Mouse (Mus musculus) thymus, postnatal 10 days (tissue): ENCODE results near the gene Fkbp6.
A peak's percentile ranks its signal among the peaks of the same experiment; 100 is the strongest.

ENCODE experiments used
- DNase-seq, 2 experiments: peaks; one replicate each; pipeline ENCODE4 v3.0.0; 2021; ENCODE audit warnings: low spot score in 2 of 2

Gene Fkbp6

GRCm38 (mm10) chr5:135351606-135352005 lies 1.8 kb upstream of the Fkbp6 start:
- no peak for DNase-seq

GRCm38 (mm10) chr5:135347511-135348011 lies 2.3 kb downstream of the Fkbp6 start:
- DNase-seq: no peak

GRCm38 (mm10) chr5:135346430-135346829 lies 3.4 kb downstream of the Fkbp6 start:
- DNase-seq: no peak

- DNase-seq: no peak
Observed at GRCm38 (mm10) chr5:135345989-135346388, 3.9 kb downstream of the Fkbp6 start.

- DNase-seq: no peak
Observed at GRCm38 (mm10) chr5:135337575-135337974, 12.3 kb downstream of the Fkbp6 start.

- DNase-seq: no peak
Observed at GRCm38 (mm10) chr5:135331161-135331560, 18.7 kb downstream of the Fkbp6 start.

- DNase-seq: no peak
Observed at GRCm38 (mm10) chr5:135330201-135330600, 19.6 kb downstream of the Fkbp6 start.

- no peak for DNase-seq
Observed at GRCm38 (mm10) chr5:135329471-135329870, 20.4 kb downstream of the Fkbp6 start.

- DNase-seq: no peak
Observed at GRCm38 (mm10) chr5:135326121-135326659, 23.7 kb downstream of the Fkbp6 start.

GRCm38 (mm10) chr5:135322197-135322596 lies 27.6 kb downstream of the Fkbp6 start:
- DNase-seq: no peak

- DNase-seq: no peak
Observed at GRCm38 (mm10) chr5:135319856-135320255, 30.0 kb downstream of the Fkbp6 start.

GRCm38 (mm10) chr5:135316177-135316576 lies 33.7 kb downstream of the Fkbp6 start:
- no peak for DNase-seq

- DNase-seq: no peak
Observed at GRCm38 (mm10) chr5:135306321-135306965, 43.4 kb downstream of the Fkbp6 start.

- DNase-seq: no peak
Observed at GRCm38 (mm10) chr5:135302454-135302853, 47.4 kb downstream of the Fkbp6 start.

- DNase-seq: no peak
Observed at GRCm38 (mm10) chr5:135301916-135302315, 47.9 kb downstream of the Fkbp6 start.

GRCm38 (mm10) chr5:135292001-135292400 lies 57.8 kb downstream of the Fkbp6 start:
- no peak for DNase-seq

GRCm38 (mm10) chr5:135291193-135291592 lies 58.7 kb downstream of the Fkbp6 start:
- no peak for DNase-seq

- no peak for DNase-seq
Observed at GRCm38 (mm10) chr5:135290703-135291102, 59.1 kb downstream of the Fkbp6 start.

- no peak for DNase-seq
Observed at GRCm38 (mm10) chr5:135286926-135287325, 62.9 kb downstream of the Fkbp6 start.

- peak; percentile 37 to 82 for DNase-seq
Observed at GRCm38 (mm10) chr5:135286185-135286584, 63.7 kb downstream of the Fkbp6 start.

- DNase-seq: no peak
Observed at GRCm38 (mm10) chr5:135285211-135285610, 64.6 kb downstream of the Fkbp6 start.

- no peak for DNase-seq
Observed at GRCm38 (mm10) chr5:135280226-135280625, 69.6 kb downstream of the Fkbp6 start.

GRCm38 (mm10) chr5:135276597-135276996 lies 73.2 kb downstream of the Fkbp6 start:
- DNase-seq: no peak
